Mouse (Mus musculus) kidney, postnatal 4 days (tissue): ENCODE results near the gene Mgmt.

Experiments
- DNase-seq, 2 experiments: peaks; one replicate each; pipeline ENCODE4 v3.0.0; 2021; ENCODE audit warnings: mixed read lengths in 2 of 2

The Mgmt gene

GRCm38 (mm10) chr7:136894106-136894986 is at the start of gene Mgmt:
Mgmt (plus strand) TSS chr7:136894614.
- peak; percentile 96 to 97 for DNase-seq

- DNase-seq: no peak
Measured at GRCm38 (mm10) chr7:136844835-136845234, 49.6 kb upstream of the Mgmt start.

- DNase-seq: no peak
Measured at GRCm38 (mm10) chr7:136845321-136845720, 49.1 kb upstream of the Mgmt start.

GRCm38 (mm10) chr7:136846086-136846620 is 48.3 kb upstream of the Mgmt start:
- no peak for DNase-seq

GRCm38 (mm10) chr7:136847601-136848000 is 46.8 kb upstream of the Mgmt start:
- no peak for DNase-seq

- no peak for DNase-seq
Measured at GRCm38 (mm10) chr7:136848761-136849160, 45.7 kb upstream of the Mgmt start.

- no peak for DNase-seq
Measured at GRCm38 (mm10) chr7:136849811-136850210, 44.6 kb upstream of the Mgmt start.

GRCm38 (mm10) chr7:136850339-136850738 is 44.1 kb upstream of the Mgmt start:
- DNase-seq: peak in 1 of 2 experiments; percentile 21

GRCm38 (mm10) chr7:136851946-136852345 is 42.5 kb upstream of the Mgmt start:
- DNase-seq: no peak

GRCm38 (mm10) chr7:136852721-136853120 is 41.7 kb upstream of the Mgmt start:
- DNase-seq: no peak

- no peak for DNase-seq
Measured at GRCm38 (mm10) chr7:136864677-136865463, 29.5 kb upstream of the Mgmt start.

- DNase-seq: no peak
Measured at GRCm38 (mm10) chr7:136865876-136866275, 28.5 kb upstream of the Mgmt start.

- no peak for DNase-seq
Measured at GRCm38 (mm10) chr7:136866535-136866934, 27.9 kb upstream of the Mgmt start.

- no peak for DNase-seq
Measured at GRCm38 (mm10) chr7:136871535-136871934, 22.9 kb upstream of the Mgmt start.

- no peak for DNase-seq
Measured at GRCm38 (mm10) chr7:136872059-136872458, 22.4 kb upstream of the Mgmt start.

GRCm38 (mm10) chr7:136874396-136874795 is 20.0 kb upstream of the Mgmt start:
- DNase-seq: no peak

- no peak for DNase-seq
Measured at GRCm38 (mm10) chr7:136880386-136880785, 14.0 kb upstream of the Mgmt start.

- DNase-seq: no peak
Measured at GRCm38 (mm10) chr7:136888161-136888560, 6.3 kb upstream of the Mgmt start.

- no peak for DNase-seq
Measured at GRCm38 (mm10) chr7:136895356-136895755, 942 bp downstream of the Mgmt start.

GRCm38 (mm10) chr7:136895851-136896250 is 1.4 kb downstream of the Mgmt start:
- DNase-seq: no peak

GRCm38 (mm10) chr7:136897481-136897880 is 3.1 kb downstream of the Mgmt start:
- no peak for DNase-seq

- no peak for DNase-seq
Measured at GRCm38 (mm10) chr7:136898005-136898404, 3.6 kb downstream of the Mgmt start.

- no peak for DNase-seq
Measured at GRCm38 (mm10) chr7:136908616-136909144, 14.3 kb downstream of the Mgmt start.
